Mouse (Mus musculus) cortical plate, adult 2 months (tissue): ENCODE results near the gene Amt.

Experiments used
- CTCF ChIP-seq: fragments of 200-500 bp; IDR thresholded peaks from 2 replicates; pipeline ENCODE4 v1.5.1; 2011; ENCODE audit warnings: mild to moderate bottlenecking, control low read depth, low read length; ENCODE audit not compliant: insufficient read depth; ENCODE audit errors: extremely low read depth
- POLR2A ChIP-seq: fragments of 200-500 bp; IDR thresholded peaks from 2 replicates; pipeline ENCODE4 v1.6.1; 2011; ENCODE audit warnings: mild to moderate bottlenecking, low read length, control low read depth; ENCODE audit not compliant: insufficient read depth; ENCODE audit errors: extremely low read depth

- TF ChIP-seq CTCF = no peak
- peak; percentile 59; the same call in 1 of the 2 replicates for TF ChIP-seq POLR2A
Measured at GRCm38 (mm10) chr9:108290016-108290750, 6.5 kb upstream of the Amt start, which contains the start of gene Nicn1.
